11 mouse cellular contexts compared by ENCODE assay signal in the genomic region with DNA sequence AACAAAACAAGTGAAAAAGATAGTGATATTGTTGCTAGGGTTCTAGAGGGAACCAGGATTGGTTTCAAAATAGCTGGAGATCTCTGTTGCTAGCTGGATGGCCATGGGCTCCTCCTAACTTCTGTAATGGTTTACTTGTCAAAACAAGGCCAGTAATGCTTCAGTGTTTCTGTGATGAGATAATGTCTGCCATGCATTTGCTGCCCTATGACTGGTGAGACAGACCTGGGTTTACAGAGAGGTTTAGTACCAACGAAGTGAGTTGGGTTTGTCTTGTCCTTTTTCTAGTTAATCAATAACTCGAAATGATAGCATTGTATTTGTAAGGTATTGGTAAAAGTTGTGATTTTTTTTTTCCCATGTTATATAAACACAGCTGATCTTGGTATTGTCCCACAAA. TPM values are rescaled to one million over a fixed set of nuclear protein-coding genes. Genes with fewer than 3 reads are reported as not detected.
DNase-seq lines count a peak whose midpoint lies in the region; ATAC-seq and TF ChIP-seq lines count a peak whose summit lies in the region.
"Had no signal": no experiment of that assay in that cellular context is flagged by ENCODE, and none has a peak within 500 bp of the region (broad histone marks: within the 10 kb centered on the region; RNA-seq: fewer than 3 reads in every experiment).

No protein-coding gene starts in this region.

- H3K9me3 ChIP-seq in heart, embryonic 13.5 days = no peaks in the 10 kb centered on the region
- H3K9me3 ChIP-seq in forebrain, embryonic 12.5 days = no peaks in the 10 kb centered on the region
- no peaks in the 10 kb centered on the region for H3K9me3 ChIP-seq in liver, postnatal 0 days (ENCODE audit: low read length)

- H3K36me3 ChIP-seq in heart, embryonic 13.5 days = peaks cover 41% of the 10 kb centered on the region
- peaks cover 21% of the 10 kb centered on the region for H3K36me3 ChIP-seq in liver, adult 2 months (ENCODE audit: control insufficient read depth, insufficient read depth, low read length)
- H3K36me3 ChIP-seq in forebrain, embryonic 12.5 days (replicated peaks) = peaks cover 29% of the 10 kb centered on the region
- peaks cover 33% of the 10 kb centered on the region for H3K36me3 ChIP-seq in liver, postnatal 0 days (replicated peaks; ENCODE audit: insufficient read depth, low read length)

- peaks cover 44% of the 10 kb centered on the region for H3K79me2 ChIP-seq in liver, adult 2 months (ENCODE audit: control insufficient read depth, insufficient read depth, low read length)

- H3K4me1 ChIP-seq in heart, embryonic 13.5 days = peaks cover 68% of the 10 kb centered on the region
- peaks cover 30% of the 10 kb centered on the region for H3K4me1 ChIP-seq in liver, adult 2 months (ENCODE audit: control insufficient read depth, insufficient read depth, low read length)
- H3K4me1 ChIP-seq in forebrain, embryonic 12.5 days = peaks cover 31% of the 10 kb centered on the region
- H3K4me1 ChIP-seq in liver, postnatal 0 days (ENCODE audit: insufficient read depth) = peaks cover 35% of the 10 kb centered on the region

- peak overlapping the region; percentile 2; the same call in 1 of the 2 replicates for H3K4me3 ChIP-seq in heart, embryonic 13.5 days
- no peak overlapping the region for H3K4me3 ChIP-seq in liver, adult 2 months (ENCODE audit: insufficient read depth, low read depth, low read length)
- H3K4me3 ChIP-seq in forebrain, embryonic 12.5 days (replicated peaks) = no peak overlapping the region
- H3K4me3 ChIP-seq in liver, postnatal 0 days (ENCODE audit: low read depth, low read length) = no peak overlapping the region

- TF ChIP-seq EP300 in liver, postnatal 0 days (IDR thresholded peaks at IDR 0.05; ENCODE audit: low read depth) = no peak

- no peak overlapping the region for H3K9ac ChIP-seq in heart, embryonic 13.5 days
- no peak overlapping the region for H3K9ac ChIP-seq in liver, adult 2 months (ENCODE audit: low read depth, low read length)
- no peak overlapping the region for H3K9ac ChIP-seq in forebrain, embryonic 12.5 days
- peak overlapping the region; percentile 53; the same call in 1 of the 2 replicates for H3K9ac ChIP-seq in liver, postnatal 0 days (replicated peaks)

- TF ChIP-seq POLR2A in liver, adult 2 months (IDR thresholded peaks at IDR 0.05; ENCODE audit: extremely low read depth, insufficient read depth, low read length) = no peak

- DNase-seq in heart, adult 18-20 months = no peak
- peak; percentile 84 for DNase-seq in liver, adult 2 months (ENCODE audit: extremely low read depth, low read depth, low spot score)
- no peak for DNase-seq in liver
- DNase-seq in liver, postnatal 0 days = no peak
- DNase-seq in right cerebral cortex, postnatal 14 days = no peak
- DNase-seq in cerebellum, postnatal 36 days = no peak
- DNase-seq: heart, postnatal 36 days; left cerebral cortex, postnatal 4 days; thymus, adult 2 months had no signal

- no peaks in the 10 kb centered on the region for H3K27me3 ChIP-seq in heart, embryonic 13.5 days (replicated peaks)
- no peaks in the 10 kb centered on the region for H3K27me3 ChIP-seq in liver, adult 2 months (ENCODE audit: control insufficient read depth, insufficient read depth, low read length)
- H3K27me3 ChIP-seq in forebrain, embryonic 12.5 days = no peaks in the 10 kb centered on the region
- no peaks in the 10 kb centered on the region for H3K27me3 ChIP-seq in liver, postnatal 0 days (ENCODE audit: insufficient read depth, low read length)

- H3K4me2 ChIP-seq in heart, embryonic 13.5 days = peak overlapping the region; percentile 51
- peak overlapping the region; percentile 6; the same call in 1 of the 2 replicates for H3K4me2 ChIP-seq in forebrain, embryonic 12.5 days
- peak overlapping the region; percentile 52 for H3K4me2 ChIP-seq in liver, postnatal 0 days (ENCODE audit: low read depth, low read length)

- TF ChIP-seq CTCF in liver, adult 2 months (IDR thresholded peaks at IDR 0.05; ENCODE audit: low read depth, low read length) = no peak
- no peak for TF ChIP-seq CTCF in liver, postnatal 0 days (IDR thresholded peaks at IDR 0.05; ENCODE audit: low read depth)

- H3K27ac ChIP-seq in heart, embryonic 13.5 days (replicated peaks) = no peak overlapping the region
- peak overlapping the region; percentile 53 for H3K27ac ChIP-seq in liver, adult 2 months (replicated peaks; ENCODE audit: insufficient read depth, low read depth, low read length)
- no peak overlapping the region for H3K27ac ChIP-seq in forebrain, embryonic 12.5 days
- peak overlapping the region; percentile 57 for H3K27ac ChIP-seq in liver, postnatal 0 days (ENCODE audit: low read depth)

- no peak for ATAC-seq in heart, embryonic 13.5 days (ENCODE audit: extremely low read depth, insufficient number of reproducible peaks, low FRiP score, low TSS enrichment)
- no peak for ATAC-seq in forebrain, embryonic 12.5 days (ENCODE audit: low FRiP score)
- ATAC-seq in liver, postnatal 0 days = no peak

- 71% methylated on average over 2 of the region's 2 CpGs for WGBS in heart, embryonic 13.5 days
- WGBS in liver, adult 2 months = 12% methylated on average over 2 of the region's 2 CpGs
- WGBS in forebrain, embryonic 12.5 days = 88% methylated on average over 2 of the region's 2 CpGs
- 56% methylated on average over 2 of the region's 2 CpGs for WGBS in liver, postnatal 0 days (ENCODE audit: insufficient replicate concordance)

RNA-seq across cellular contexts. Expression of a gene that starts 4.6 kb away (rescaled TPM):
- polyA plus RNA-seq in heart, embryonic 13.5 days (2015; fragmentation: Nextera tagmentation; extraction: Ambion mirVana) = 53.2 and 53.3 TPM in 2 replicates
- 10 to 100 TPM; 50.2 to 63.1 TPM for total RNA-seq in heart, adult 18-20 months (2021)
- total RNA-seq in liver, adult 2 months (2014; rRNA removed) = 25.4 and 33.1 TPM in 2 replicates
- polyA plus RNA-seq in liver, adult 2 months (2012; rRNA removed) = 26.3 and 30.3 TPM in 2 replicates
- 134 and 141 TPM in 2 replicates for polyA plus RNA-seq in forebrain, embryonic 12.5 days (2016; fragmentation: Nextera tagmentation; extraction: Ambion mirVana)
- polyA plus RNA-seq in liver, postnatal 0 days (2015; fragmentation: Nextera tagmentation; extraction: Ambion mirVana) = 14.8 and 16.7 TPM in 2 replicates

Comparison
In these comparisons a context has a peak if more than half of its experiments do, and no peak if none do; other contexts are left out.
1. H3K27ac ChIP-seq: peak in liver, adult 2 months (single experiment) and liver, postnatal 0 days (single experiment); none in heart, embryonic 13.5 days (single experiment) and forebrain, embryonic 12.5 days (single experiment).
2. Peak in every context shown above with its lines, with median percentiles within 50 percentile points of each other: H3K4me2 ChIP-seq.